Mouse (Mus musculus) kidney, postnatal 0 days (tissue): ENCODE results near the gene Obp1a. TPM values are rescaled to one million over a fixed set of nuclear protein-coding genes. Genes with fewer than 3 reads are reported as not detected.

Experiments used
- ATAC-seq: fragments of 200-750 bp; cut with Nextera tagmentation; replicated peaks from 2 replicates; pipeline ENCODE4 v1.8.0; 2017; ENCODE audit warnings: low read depth, moderate number of reproducible peaks, moderate TSS enrichment, moderate library complexity; ENCODE audit not compliant: low FRiP score
- DNase-seq: peaks from one replicate; pipeline ENCODE4 v3.0.0-alpha.2; 2016; ENCODE audit warnings: low spot score
- H3K27ac ChIP-seq: fragments of 300-500 bp; sonication (generic); 2 replicates; pipeline ENCODE4 v1.5.1; 2014; ENCODE audit warnings: mild to moderate bottlenecking
- H3K27me3 ChIP-seq: fragments of 300-500 bp; sonication (generic); 2 replicates; pipeline ENCODE4 v1.6.1; 2014; ENCODE audit warnings: low read length, mixed read lengths; ENCODE audit not compliant: insufficient read depth
- H3K36me3 ChIP-seq: fragments of 300-500 bp; sonication (generic); 2 replicates; pipeline ENCODE4 v1.6.1; 2014; ENCODE audit warnings: low read length, mixed read lengths; ENCODE audit not compliant: insufficient read depth
- H3K4me1 ChIP-seq: fragments of 300-500 bp; sonication (generic); replicated peaks from 2 replicates; pipeline ENCODE4 v1.6.1; 2014; ENCODE audit warnings: antibody characterized with exemption, low read length, mixed read lengths; ENCODE audit not compliant: insufficient read depth
- H3K4me2 ChIP-seq: fragments of 300-500 bp; sonication (generic); 2 replicates; pipeline ENCODE4 v1.6.1; 2014; ENCODE audit warnings: mild to moderate bottlenecking, low read length, moderate library complexity, mixed read lengths
- H3K4me3 ChIP-seq: fragments of 300-500 bp; sonication (generic); replicated peaks from 2 replicates; pipeline ENCODE4 v1.5.1; 2014; ENCODE audit warnings: low read depth, low read length
- H3K9ac ChIP-seq: fragments of 300-500 bp; sonication (generic); 2 replicates; pipeline ENCODE4 v1.6.1; 2014; ENCODE audit warnings: low read depth, low read length
- H3K9me3 ChIP-seq: fragments of 300-500 bp; sonication (generic); replicated peaks from 2 replicates; pipeline ENCODE4 v1.6.1; 2016; ENCODE audit warnings: low read length, inconsistent platforms, mixed read lengths
- CTCF ChIP-seq: IDR thresholded peaks from 2 replicates; pipeline ENCODE4 v1.5.1; 2016; ENCODE audit warnings: antibody characterized with exemption, low read depth, mild to moderate bottlenecking, moderate library complexity
- WGBS: fragments of 180-500 bp; shearing (Covaris S2); extraction: QIAGEN DNeasy Blood & Tissue Kit; methylation state at CpG from one replicate; pipeline ENCODE4 v1.1.7; 2014; 5-methylcytosine and 5-hydroxymethylcytosine counted together
- polyA plus RNA-seq: library from polyadenylated mRNA; unstranded; fragments of >200 nt; fragmentation: Nextera tagmentation; extraction: Ambion mirVana; gene quantifications from 2 replicates; pipeline ENCODE4 v1.2.1, GENCODE M21; 2015

Obp1a gene
- polyA plus RNA-seq, result not detected in 2 replicates

DNA sequence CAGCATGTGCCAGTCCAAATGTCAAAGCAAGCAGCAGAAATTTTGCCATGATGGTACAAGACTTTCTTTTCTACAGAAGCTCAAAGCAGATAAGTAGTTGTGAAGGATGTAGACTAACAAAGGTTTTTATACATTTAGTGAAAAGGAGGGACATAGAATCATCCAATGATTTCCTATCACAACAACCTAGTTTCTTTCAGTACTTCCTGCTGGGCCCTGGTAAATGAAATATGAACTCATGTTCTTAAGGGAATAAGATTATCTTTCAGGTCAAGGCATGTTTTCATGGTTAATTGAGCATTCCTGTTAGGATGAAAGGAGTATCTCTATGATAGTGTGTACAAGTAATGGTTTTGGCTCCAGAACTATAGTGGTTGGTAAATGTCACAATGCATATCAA, at the start of gene Obp1a:
Gene Obp1a (minus strand): TSS at position 101 of the 400 bp plus-strand sequence.
- ATAC-seq, result no peak
- no peak within 1 kb of the TSS for H3K4me3 ChIP-seq
- H3K9ac ChIP-seq, result no peak within 1 kb of the TSS
- DNase-seq, result no peak
- no peaks in the 10 kb centered on the region for H3K27me3 ChIP-seq
- no peak for TF ChIP-seq CTCF
- H3K36me3 ChIP-seq, result no peaks in the 10 kb centered on the region
- H3K4me1 ChIP-seq, result no peaks in the 10 kb centered on the region
- no peak within 1 kb of the TSS for H3K27ac ChIP-seq
- no peaks in the 10 kb centered on the region for H3K9me3 ChIP-seq
- no peak within 1 kb of the TSS for H3K4me2 ChIP-seq

DNA sequence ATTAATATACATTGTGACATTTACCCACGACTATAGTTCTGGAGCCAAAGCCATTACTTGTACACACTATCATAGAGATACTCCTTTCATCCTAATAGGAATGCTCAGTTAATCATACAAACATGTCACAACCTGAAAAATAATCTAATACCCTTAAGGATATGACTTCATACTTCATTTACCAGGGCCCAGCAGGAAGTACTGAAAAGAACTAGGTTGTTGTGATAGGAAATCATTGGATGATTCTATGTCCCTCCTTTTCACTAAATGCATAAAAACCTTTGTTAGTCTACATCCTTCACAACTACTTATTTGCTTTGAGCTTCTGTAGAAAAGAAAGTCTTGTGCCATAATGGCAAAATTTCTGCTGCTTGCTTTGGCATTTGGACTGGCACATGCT, 34.0 kb upstream of the Obp1a start, which contains the start of gene Gm5938:
Gene Gm5938 (plus strand): TSS at position 301 of the 400 bp plus-strand sequence.
- H3K9me3 ChIP-seq, result no peaks in the 10 kb centered on the region
- H3K27me3 ChIP-seq, result no peaks in the 10 kb centered on the region
- no peak within 1 kb of the TSS for H3K4me2 ChIP-seq
- no peak within 1 kb of the TSS for H3K27ac ChIP-seq
- 64% methylated on average over 1 of the region's 1 CpGs for WGBS
- no peak within 1 kb of the TSS for H3K9ac ChIP-seq
- no peak within 1 kb of the TSS for H3K4me3 ChIP-seq
- TF ChIP-seq CTCF, result no peak
- no peaks in the 10 kb centered on the region for H3K36me3 ChIP-seq
- no peak for ATAC-seq
- no peaks in the 10 kb centered on the region for H3K4me1 ChIP-seq
- DNase-seq, result no peak

Other genes with a start within 250 kb of the Obp1a start
- gene Pbsn, start 237.8 kb downstream of the Obp1a start, polyA plus RNA-seq, result not detected in 2 replicates
- gene Gm14744, start 226.6 kb downstream of the Obp1a start, polyA plus RNA-seq, result not detected in 2 replicates
- gene 5430402E10Rik, start 166.3 kb downstream of the Obp1a start, polyA plus RNA-seq, result not detected in 2 replicates
- not detected in 2 replicates for gene Gm5938, start 34.1 kb upstream of the Obp1a start, polyA plus RNA-seq
- not detected in 2 replicates for gene Obp1b, start 95.4 kb upstream of the Obp1a start, polyA plus RNA-seq
- gene Gm14743, start 154.5 kb upstream of the Obp1a start, polyA plus RNA-seq, result not detected in 2 replicates